Mouse (Mus musculus) left cerebral cortex, postnatal 36 days (tissue): ENCODE results near the gene Ccnd3. TPM values are rescaled to one million over a fixed set of nuclear protein-coding genes. Genes with fewer than 3 reads are reported as not detected.
"Not testable (repeated sequence)": the region's sequence is repeated elsewhere in the genome, so short reads cannot be mapped to it uniquely, and the experiment has no call there.

Experiments used
- DNase-seq, 2 experiments: peaks; one replicate each; pipeline ENCODE4 v3.0.0; 2021 to 2022; ENCODE audit warnings: low spot score in 2 of 2, mixed read lengths in 1 of 2
- intact Hi-C: fragments of 180-260 bp; cut with DNase I; formaldehyde crosslinking; loops from one replicate; pipeline ENCODE4 v1.15.1; 2025
- total RNA-seq, 2 experiments: library from RNA; stranded (reverse); gene quantifications; 2 replicates each; pipeline ENCODE4 v1.2.3; 2021

Gene Ccnd3
- total RNA-seq, 2 experiments from 2014 or later, result 30.1 to 34.9 TPM

DNA sequence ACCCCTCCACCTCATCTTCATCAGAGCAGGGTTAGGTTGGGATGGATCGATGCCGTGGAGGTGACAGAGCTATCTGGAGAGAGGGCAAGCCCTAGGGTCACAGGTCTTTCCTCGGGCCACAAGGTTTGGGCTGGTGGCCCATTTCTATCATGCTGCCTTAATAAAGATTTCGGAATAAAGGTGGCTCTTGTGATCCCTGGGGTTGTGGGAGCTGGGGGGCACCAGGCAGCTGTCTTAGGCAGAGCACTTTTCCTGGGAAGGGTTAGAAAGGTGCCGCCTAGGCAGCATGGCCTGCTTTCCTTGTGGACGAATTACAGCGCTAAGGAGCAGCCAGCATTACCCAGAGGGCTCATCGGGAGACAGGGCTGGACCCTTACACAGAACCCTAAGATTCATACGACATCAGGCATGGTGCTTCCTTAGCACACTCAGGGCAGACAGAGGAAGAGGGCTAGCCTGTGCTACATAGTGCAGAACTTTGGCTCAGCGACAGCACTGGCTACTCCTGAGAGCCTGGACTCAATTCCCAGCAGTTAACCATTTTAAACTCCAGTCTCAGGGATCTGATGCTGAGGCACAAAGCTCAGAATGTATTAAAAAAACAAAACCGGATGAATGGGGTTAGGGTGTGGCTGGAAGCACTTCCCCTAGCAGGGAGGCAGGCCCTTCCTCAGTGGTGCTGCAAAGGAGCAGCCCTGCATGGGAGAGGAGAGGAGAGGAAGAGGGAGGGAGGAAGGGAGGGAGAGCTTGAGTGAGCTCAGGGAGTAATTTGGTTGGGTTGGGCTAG lies 94.9 kb downstream of the Ccnd3 start:
- DNase-seq, result no peak
- intact Hi-C loops, result loop anchor here (5.0 kb wide), 1 partner anchor 87 kb away; no protein-coding TSS in a partner anchor

GRCm38 (mm10) chr17:47600601-47601388 lies 95.9 kb downstream of the Ccnd3 start:
- intact Hi-C loops, result no loop called here
- DNase-seq, result no peak

DNA sequence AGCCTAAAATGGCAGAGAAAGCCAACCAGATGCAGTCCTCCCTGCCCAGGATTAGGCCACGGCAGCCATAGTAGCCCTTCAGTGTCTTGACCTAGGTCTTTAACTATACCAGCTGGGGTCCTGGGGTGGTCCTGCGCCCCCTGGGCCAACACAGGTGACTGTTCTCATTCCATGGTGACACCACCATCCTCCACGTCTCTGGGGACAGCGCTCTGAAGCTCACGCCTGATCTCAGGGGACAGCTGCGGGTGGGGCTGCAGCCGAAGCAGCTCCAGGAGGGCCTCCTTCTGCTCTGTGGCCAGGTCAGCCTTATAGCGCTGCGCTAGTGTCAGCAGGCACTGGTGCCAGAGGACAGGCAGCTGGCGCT lies 96.5 kb downstream of the Ccnd3 start:
- intact Hi-C loops, result no loop called here
- DNase-seq, result no peak

GRCm38 (mm10) chr17:47602289-47602688 lies 97.4 kb downstream of the Ccnd3 start:
- intact Hi-C loops, result no loop called here

GRCm38 (mm10) chr17:47606220-47606619 lies 101.4 kb downstream of the Ccnd3 start:
- intact Hi-C loops, result no loop called here
- no peak for DNase-seq

More at GRCm38 (mm10) chr17:47602289-47602688, 97.4 kb downstream of the Ccnd3 start:
- DNase-seq, result no peak

GRCm38 (mm10) chr17:47609182-47609581 lies 104.3 kb downstream of the Ccnd3 start:
- no peak for DNase-seq
- intact Hi-C loops, result no loop called here

DNA sequence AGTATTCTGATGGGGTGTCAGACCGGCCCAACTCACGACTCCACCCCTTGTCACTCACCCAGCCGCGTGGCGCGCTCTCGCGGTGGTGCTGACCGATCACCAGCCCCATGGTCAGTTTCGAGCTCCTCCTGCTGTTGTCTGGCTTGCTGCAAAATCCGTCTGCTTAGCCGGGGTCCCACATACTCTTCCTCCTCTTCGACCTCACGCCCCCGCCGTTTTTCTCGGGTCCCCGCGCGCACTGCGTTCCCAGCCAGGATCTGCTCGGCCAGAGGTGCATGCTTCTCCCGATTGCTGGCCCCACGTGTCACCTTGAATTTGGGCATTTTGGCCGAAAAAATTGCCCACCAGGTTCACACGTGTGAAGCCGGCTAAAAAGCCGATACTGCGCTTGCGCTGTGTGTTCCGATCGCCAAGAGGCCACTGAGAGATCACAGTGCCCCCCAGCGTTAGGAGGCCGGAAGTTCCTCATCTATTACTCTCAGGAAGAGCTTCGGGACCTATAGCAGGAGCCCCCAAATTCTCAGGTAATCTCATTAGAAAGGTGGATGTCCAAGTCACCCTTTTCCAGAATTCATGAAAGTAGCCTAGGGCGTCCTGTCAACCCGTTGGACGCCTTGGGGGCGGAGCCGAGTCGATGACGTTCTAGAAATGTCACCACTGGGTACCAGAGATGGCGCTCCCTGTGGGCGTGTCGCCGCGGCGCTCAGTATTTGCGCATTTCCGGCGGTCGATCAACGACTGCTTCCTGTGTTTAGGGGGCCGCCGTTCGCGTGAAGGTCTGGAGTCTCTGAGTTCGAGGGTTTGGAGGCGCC lies 106.2 kb downstream of the Ccnd3 start, which contains the start of the genes Bysl, Med20 and Gm20517:
Gene Bysl (minus strand): TSS at position 644 of the 812 bp plus-strand sequence.
Gene Med20 (plus strand): TSS at position 734 of the 812 bp plus-strand sequence.
Gene Gm20517 (plus strand): TSS at position 741 of the 812 bp plus-strand sequence.
- peak; percentile 97 for DNase-seq
- intact Hi-C loops, result loop anchor here (1.0 to 5.0 kb wide), 4 partner anchors 18 to 244 kb away; partner anchors contain the start of genes Frs3, Mrps10 and Tomm6

DNA sequence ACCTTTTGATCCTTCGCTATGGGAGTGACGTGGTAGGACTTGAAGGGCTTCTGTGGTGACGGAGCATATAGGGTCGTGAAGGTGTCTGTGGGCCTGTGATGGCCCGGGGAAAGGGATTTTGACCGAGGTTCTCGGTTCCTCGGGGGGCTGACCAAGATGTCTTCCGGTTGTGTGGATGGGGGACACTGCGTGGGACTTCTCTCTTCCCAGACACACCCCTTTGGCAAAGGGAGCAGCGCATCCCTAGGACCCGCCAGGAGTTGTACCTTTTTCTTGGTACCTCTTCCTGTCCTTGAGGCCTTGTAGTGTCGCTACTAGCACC lies 106.8 kb downstream of the Ccnd3 start:
- DNase-seq, result no peak
- intact Hi-C loops, result loop anchor here (1.0 to 5.0 kb wide), 4 partner anchors 18 to 244 kb away; partner anchors contain the start of genes Frs3, Mrps10 and Tomm6

DNA sequence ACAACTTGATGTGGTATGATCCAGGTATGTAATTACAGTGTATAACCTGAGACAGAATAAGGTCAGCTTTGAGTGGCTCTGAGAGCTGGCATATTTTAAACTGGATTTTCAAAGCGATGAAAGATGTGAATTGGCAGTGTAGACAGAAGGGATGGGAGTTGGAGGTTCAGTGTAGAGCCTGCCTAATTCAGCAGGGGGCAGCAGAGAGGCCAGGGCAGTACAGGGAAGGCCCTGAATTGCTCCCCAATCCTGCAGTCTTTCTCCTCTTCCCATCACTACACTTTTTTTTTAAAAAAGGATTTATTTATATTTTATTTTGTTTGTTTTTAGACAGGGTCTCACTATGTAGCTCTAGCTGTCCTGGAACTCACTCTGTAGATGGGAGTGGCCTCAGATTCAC lies 109.2 kb downstream of the Ccnd3 start:
- DNase-seq, result no peak
- intact Hi-C loops, result loop anchor here (5.0 kb wide), 2 partner anchors 73 to 247 kb away; partner anchors contain the start of genes Frs3, Mrps10 and Tomm6

- intact Hi-C loops, result no loop called here
- no peak for DNase-seq
Measured at GRCm38 (mm10) chr17:47616119-47616518, 111.3 kb downstream of the Ccnd3 start.

GRCm38 (mm10) chr17:47616652-47617051 lies 111.8 kb downstream of the Ccnd3 start:
- no peak for DNase-seq
- intact Hi-C loops, result no loop called here

GRCm38 (mm10) chr17:47617605-47618307 lies 112.9 kb downstream of the Ccnd3 start:
- no peak for DNase-seq
- intact Hi-C loops, result no loop called here

- intact Hi-C loops, result no loop called here
- DNase-seq, result no peak
Measured at GRCm38 (mm10) chr17:47618556-47619311, 113.9 kb downstream of the Ccnd3 start.

DNA sequence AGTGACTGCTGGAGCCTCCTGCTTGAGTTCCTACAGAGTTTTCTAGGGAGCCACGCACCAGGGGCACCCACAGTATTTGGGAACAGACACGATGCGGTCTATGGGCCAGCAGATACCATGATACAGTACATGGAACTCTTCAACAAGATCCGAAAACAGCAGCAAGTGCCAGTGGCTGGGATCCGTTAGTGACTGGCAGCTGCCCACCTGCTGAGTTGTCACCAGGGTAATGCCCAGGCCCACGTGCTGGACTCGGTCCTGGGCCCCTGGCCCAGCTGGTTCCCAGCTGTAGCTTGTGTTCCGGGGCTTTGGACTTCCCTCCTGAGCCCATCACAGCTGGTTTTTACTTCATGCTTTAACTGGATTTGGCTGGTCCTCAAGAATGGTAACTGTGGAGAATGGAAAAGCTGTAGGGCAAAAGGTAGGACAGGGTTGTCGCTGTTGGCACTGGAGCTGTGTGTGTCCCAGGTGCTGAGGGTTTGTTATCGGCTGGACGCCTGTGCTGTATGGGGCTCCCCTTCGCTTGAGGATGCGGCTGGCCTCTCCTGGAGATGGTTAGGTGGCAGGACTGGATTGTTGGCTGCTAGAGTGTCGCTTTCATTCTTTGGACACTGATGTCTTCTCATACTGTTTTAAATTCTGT lies 118.2 kb downstream of the Ccnd3 start:
- no peak for DNase-seq
- intact Hi-C loops, result no loop called here

- intact Hi-C loops, DNase-seq: not testable (repeated sequence)
Measured at GRCm38 (mm10) chr17:47624572-47624971, 119.7 kb downstream of the Ccnd3 start.

GRCm38 (mm10) chr17:47625088-47625487 lies 120.2 kb downstream of the Ccnd3 start:
- DNase-seq, result no peak
- intact Hi-C loops, result loop anchor here (5.0 kb wide), 1 partner anchor 62 kb away; the partner anchor contains the start of genes Frs3 and Tomm6

GRCm38 (mm10) chr17:47626031-47626430 lies 121.2 kb downstream of the Ccnd3 start:
- intact Hi-C loops, result loop anchor here (5.0 kb wide), 1 partner anchor 61 kb away; the partner anchor contains the start of genes Frs3 and Tomm6
- DNase-seq, result no peak
